Mouse (Mus musculus) kidney, adult 9 months (tissue): Measurements from ENCODE around the gene Esr1.

Experiments used
- DNase-seq: peaks from one replicate; pipeline ENCODE4 v3.0.0; 2022

The Esr1 gene

GRCm38 (mm10) chr10:4849881-4850280 lies 238.5 kb downstream of the Esr1 start:
- DNase-seq, result no peak

- DNase-seq, result no peak
These were observed 263.8 kb downstream of the Esr1 start for GRCm38 (mm10) chr10:4875076-4875737.

- no peak for DNase-seq
These were observed 270.0 kb downstream of the Esr1 start for GRCm38 (mm10) chr10:4881391-4881790.

- DNase-seq, result no peak
These were observed 274.1 kb downstream of the Esr1 start for GRCm38 (mm10) chr10:4885506-4885905.

DNA sequence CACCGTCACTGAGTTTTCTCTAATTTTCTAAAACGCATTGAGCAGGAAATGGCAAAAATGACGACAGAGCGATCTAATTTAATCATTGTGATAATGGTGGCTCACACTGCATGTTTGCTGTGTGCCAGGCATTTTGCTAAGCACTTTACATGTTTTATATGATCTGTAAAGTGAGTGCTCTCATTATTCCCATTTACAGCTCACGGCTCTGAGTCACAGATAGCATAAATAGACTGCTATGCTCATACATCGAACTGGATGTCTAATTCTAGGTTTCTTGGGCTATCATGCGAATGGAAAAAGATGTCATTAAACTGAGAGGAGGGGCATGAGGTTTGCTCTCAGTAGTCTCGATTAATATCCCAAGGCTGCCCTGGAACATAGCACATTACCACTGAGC lies 274.6 kb downstream of the Esr1 start:
- DNase-seq, result no peak

DNA sequence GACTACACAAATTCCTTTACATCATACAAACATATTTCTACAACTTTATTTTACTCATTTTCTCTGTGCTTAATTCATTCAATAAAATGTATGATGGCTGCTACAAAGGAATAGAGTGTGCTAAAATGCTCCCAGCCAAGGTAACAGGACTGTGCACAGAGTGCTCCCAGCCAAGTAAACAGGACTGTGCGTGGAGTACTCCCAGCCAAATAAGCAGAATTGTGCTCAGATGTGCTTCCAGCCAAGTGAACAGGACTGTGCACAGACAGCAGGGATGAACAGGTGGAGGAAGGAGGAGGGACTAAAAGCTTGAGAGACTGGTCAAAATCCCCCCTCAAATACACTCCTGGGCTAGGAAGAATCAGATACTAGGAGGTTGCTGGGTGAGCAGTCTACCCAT lies 282.1 kb downstream of the Esr1 start:
- DNase-seq, result no peak

GRCm38 (mm10) chr10:4897789-4898188 lies 286.4 kb downstream of the Esr1 start:
- DNase-seq, result no peak

- DNase-seq, result peak; percentile 10
These were observed 288.9 kb downstream of the Esr1 start for GRCm38 (mm10) chr10:4900324-4900723.

- no peak for DNase-seq
These were observed 297.9 kb downstream of the Esr1 start for GRCm38 (mm10) chr10:4909271-4909670.

DNA sequence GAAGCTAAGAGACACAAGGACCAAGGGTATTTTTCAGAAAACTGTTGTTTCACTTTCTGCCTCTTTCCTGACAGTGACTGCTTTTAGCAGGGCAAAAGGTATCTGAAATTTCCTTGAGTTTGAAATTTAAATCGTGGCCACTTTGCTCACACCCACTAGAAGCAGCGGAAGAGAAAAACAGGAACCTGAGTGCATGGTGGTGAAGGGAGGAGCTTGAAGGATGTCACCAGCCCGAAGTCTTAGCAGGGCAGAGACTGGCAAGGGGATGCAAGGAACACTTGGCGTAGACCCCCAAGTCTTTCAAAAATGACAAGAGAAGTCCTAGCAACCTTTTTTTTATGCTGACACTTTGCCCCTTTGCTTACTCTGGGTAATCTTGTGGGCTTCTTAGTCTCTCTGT lies 299.1 kb downstream of the Esr1 start:
- DNase-seq, result no peak

DNA sequence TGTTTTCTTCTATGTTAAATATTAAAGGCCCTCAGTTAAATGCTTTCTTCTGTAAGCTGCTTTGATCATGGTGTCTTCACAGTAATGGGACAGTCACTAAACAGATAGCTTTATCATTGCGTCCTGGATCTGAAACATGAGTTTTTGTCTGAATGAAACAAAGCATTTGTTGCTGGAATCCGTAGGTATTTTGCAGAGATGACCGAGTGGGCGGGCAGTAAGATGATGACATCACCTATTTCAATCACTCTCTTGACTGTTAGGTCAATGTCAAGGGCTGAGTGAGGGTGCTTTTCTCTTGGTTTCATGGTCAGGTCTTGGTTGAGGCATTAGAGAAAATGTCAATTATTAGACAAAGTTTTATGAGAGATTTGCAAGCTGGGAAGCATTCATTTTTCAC lies 307.7 kb downstream of the Esr1 start:
- peak; percentile 12 for DNase-seq

GRCm38 (mm10) chr10:4923616-4924015 lies 312.2 kb downstream of the Esr1 start:
- DNase-seq, result no peak

- no peak for DNase-seq
These were observed 313.0 kb downstream of the Esr1 start for GRCm38 (mm10) chr10:4924391-4924790.

GRCm38 (mm10) chr10:4943148-4943547 lies 331.8 kb downstream of the Esr1 start:
- DNase-seq, result no peak

- DNase-seq, result peak; percentile 13
These were observed 333.3 kb downstream of the Esr1 start for GRCm38 (mm10) chr10:4944725-4945124.

GRCm38 (mm10) chr10:4965768-4966167 lies 354.4 kb downstream of the Esr1 start:
- no peak for DNase-seq

DNA sequence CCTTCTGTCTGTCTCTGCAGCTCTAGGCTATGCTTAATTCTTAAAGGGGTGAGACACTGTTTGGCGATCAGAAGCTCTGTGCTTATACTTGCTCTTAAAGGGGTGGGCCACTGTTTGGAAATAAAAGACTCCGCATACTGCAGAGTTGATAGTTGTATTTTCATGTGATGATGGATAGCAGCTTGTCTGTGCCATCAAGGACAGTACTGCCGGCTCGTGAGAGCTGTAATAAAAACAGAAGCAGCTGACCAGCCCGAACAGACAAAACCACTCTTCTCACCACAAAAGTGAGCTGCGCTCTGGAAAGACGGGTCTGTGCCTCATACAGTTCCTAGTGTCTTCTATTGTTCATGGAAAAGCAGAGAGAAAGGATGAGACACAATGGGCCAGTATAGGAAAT lies 359.8 kb downstream of the Esr1 start:
- DNase-seq, result no peak

- no peak for DNase-seq
These were observed 360.2 kb downstream of the Esr1 start for GRCm38 (mm10) chr10:4971586-4971985.

DNA sequence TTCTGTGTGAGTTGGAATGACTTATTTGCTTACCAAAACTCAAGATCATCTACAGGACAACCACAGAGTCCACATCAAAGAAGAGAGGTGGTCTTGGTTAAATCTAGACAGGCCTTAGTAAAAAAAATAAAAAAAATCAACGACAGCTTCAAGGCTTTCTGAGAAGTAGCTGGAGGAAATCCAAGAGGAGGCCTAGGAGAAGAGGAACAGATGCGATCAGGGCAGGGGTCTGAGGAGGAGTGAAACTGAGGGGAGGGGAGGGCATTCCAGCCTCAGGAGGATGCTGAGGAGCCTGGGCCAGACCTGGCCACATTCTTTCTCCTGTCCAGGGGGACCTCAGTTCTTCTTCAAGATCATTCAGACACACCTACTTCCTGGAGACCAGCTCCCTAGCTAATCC lies 360.6 kb downstream of the Esr1 start:
- DNase-seq, result no peak

- no peak for DNase-seq
These were observed 362.9 kb downstream of the Esr1 start for GRCm38 (mm10) chr10:4974246-4974645.

GRCm38 (mm10) chr10:4976557-4976956 lies 365.2 kb downstream of the Esr1 start:
- DNase-seq, result no peak

DNA sequence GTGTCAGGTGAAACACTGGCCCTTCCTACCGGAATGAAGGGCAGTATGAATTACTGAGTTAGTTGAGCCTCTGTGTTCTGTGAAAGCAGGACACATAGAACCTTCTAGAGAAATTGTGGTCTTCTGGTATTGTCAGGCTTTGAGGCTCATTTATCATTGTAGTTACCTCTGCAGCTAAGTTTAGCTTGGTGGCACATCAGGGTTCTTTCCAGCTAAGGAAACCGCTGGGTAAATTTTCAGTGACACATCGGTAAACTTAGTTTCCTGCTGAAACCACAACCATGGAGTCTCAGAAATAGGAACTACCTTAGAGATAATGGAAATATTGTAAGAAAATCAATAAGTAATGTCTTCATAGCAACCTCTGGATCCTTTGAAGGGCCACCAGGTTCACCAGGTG lies 366.0 kb downstream of the Esr1 start:
- DNase-seq, result no peak

DNA sequence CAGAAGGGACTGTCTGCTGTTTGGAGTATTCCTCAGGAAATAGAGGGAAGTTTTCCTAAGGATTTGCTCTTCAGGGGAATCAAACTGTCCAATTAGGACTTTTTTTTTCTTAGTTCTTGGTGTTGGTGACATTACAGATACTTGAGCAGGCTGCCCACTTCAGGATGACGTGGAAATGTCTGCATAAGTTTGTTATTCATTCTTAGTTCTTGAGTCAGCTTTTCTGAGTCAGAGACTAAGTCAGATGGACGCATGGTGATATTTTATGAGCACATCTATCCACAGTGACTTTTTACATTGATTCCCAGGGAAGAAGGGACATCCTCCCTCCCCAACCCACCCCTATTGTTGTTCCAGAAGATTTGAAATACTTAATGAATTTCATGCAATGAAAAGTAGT lies 372.5 kb downstream of the Esr1 start:
- DNase-seq, result no peak

- peak; percentile 59 for DNase-seq
These were observed 382.4 kb downstream of the Esr1 start for GRCm38 (mm10) chr10:4993802-4994201.

GRCm38 (mm10) chr10:4996592-4996991 lies 385.2 kb downstream of the Esr1 start:
- no peak for DNase-seq
